Mouse (Mus musculus): ENCODE measurements around the gene Vstm4. TPM values are rescaled to one million over a fixed set of nuclear protein-coding genes. Genes with fewer than 3 reads are reported as not detected.
A peak's percentile ranks its signal among the peaks of the same experiment; 100 is the strongest.

Gene Vstm4
- polyA plus RNA-seq (2016; fragmentation: Nextera tagmentation; extraction: Ambion mirVana), result 1.9 and 2.2 TPM in 2 replicates

DNA sequence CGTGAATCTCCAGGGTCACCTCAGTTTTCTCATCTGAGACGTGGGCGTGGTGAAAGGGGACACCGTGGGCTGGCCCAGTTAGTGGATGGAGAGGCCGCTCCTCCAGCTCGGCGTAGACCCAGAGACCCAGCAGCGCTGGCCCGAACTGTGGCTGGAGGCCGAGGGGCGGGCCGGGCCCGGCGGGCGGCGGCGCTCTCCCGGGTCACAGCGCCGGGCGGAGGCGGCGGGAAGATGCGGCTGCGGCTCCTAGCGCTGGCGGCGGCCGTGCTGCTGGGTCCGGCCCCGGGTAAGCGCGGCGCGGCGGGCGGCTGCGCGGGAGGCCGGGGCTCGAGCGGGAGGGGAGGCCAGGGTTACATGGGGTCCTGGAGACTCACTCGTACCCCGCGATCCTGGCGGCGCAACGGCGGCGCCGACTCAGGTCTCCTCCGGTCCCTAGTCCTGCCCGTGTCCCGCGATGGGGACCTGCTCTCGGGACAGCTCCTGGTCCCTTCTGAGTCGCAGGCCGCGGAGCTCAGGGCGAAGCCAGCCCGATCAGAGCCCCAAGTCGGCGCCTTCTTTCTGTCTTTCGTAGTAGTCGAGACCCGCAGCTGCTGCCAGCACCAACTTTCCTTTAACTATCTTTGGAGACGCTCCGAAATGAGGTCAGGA lies at the start of gene Vstm4:
Gene Vstm4, plus strand, starts transcription at position 76 of the 648 bp plus-strand sequence.
- whole genome bisulfite sequencing, result under 1% methylated on average over 68 of the region's 68 CpGs
- DNase-seq (ENCODE audit: low spot score), result peak; percentile 73
- peak within 1 kb of the TSS; percentile 85 for H3K27ac ChIP-seq (replicated peaks)

DNA sequence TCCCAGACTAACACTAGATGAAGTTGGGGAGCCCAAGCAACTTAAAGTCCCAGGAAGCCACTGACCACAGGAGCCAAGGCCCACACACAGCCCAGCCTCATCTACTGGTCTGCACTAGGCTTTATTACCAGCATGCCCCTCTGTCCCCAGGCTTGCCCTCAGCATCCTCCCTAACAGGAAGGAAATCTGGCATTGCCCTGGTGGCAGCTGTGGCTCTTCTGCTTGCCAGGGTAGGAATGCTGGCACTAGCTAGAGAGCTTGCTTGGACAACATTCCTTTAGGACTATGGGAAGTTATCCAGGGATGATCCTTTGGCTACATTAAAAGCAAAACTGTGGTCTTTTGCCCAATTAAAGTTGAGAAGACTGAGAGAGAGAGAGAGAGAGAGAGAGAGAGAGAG lies 46.4 kb upstream of the Vstm4 start:
- no peak overlapping the region for H3K4me3 ChIP-seq
- DNase-seq (ENCODE audit: low spot score), result no peak

More for the DNA sequence above, at the start of gene Vstm4:
- no peaks in the 10 kb centered on the region for H3K9me3 ChIP-seq
- H3K27me3 ChIP-seq (replicated peaks; ENCODE audit: low read depth, poor library complexity, severe bottlenecking), result peaks cover 39% of the 10 kb centered on the region
- H3K36me3 ChIP-seq (replicated peaks), result no peaks in the 10 kb centered on the region
- peak within 1 kb of the TSS; percentile 71 for H3K4me3 ChIP-seq
- peaks cover 26% of the 10 kb centered on the region for H3K4me1 ChIP-seq

GRCm38 (mm10) chr14:32812429-32812828 lies 44.1 kb upstream of the Vstm4 start:
- Histone ChIP-seq H3K27me3 (replicated peaks; ENCODE audit: low read depth, poor library complexity, severe bottlenecking) (no peaks in the 10 kb centered on the region), H3K36me3 (replicated peaks) (no peaks in the 10 kb centered on the region), H3K4me1 (no peaks in the 10 kb centered on the region), H3K4me3 (no peak overlapping the region), H3K27ac (replicated peaks) (no peak overlapping the region), H3K9me3 (no peaks in the 10 kb centered on the region)
- whole genome bisulfite sequencing, result 79% methylated on average over 6 of the region's 6 CpGs
- no peak for DNase-seq (ENCODE audit: low spot score)

More for the DNA sequence above, 46.4 kb upstream of the Vstm4 start:
- H3K36me3 ChIP-seq (replicated peaks), result no peaks in the 10 kb centered on the region
- no peaks in the 10 kb centered on the region for H3K27me3 ChIP-seq (replicated peaks; ENCODE audit: low read depth, poor library complexity, severe bottlenecking)
- no peaks in the 10 kb centered on the region for H3K9me3 ChIP-seq
- no peak overlapping the region for H3K27ac ChIP-seq (replicated peaks)
- H3K4me1 ChIP-seq, result no peaks in the 10 kb centered on the region

GRCm38 (mm10) chr14:32814961-32815360 lies 41.6 kb upstream of the Vstm4 start:
- no peaks in the 10 kb centered on the region for H3K36me3 ChIP-seq (replicated peaks)
- no peak for DNase-seq (ENCODE audit: low spot score)
- no peak overlapping the region for H3K4me3 ChIP-seq
- no peaks in the 10 kb centered on the region for H3K27me3 ChIP-seq (replicated peaks; ENCODE audit: low read depth, poor library complexity, severe bottlenecking)
- H3K9me3 ChIP-seq, result no peaks in the 10 kb centered on the region
- WGBS, result 68% methylated on average over 4 of the region's 4 CpGs
- peaks cover 11% of the 10 kb centered on the region for H3K4me1 ChIP-seq
- H3K27ac ChIP-seq (replicated peaks), result no peak overlapping the region

DNA sequence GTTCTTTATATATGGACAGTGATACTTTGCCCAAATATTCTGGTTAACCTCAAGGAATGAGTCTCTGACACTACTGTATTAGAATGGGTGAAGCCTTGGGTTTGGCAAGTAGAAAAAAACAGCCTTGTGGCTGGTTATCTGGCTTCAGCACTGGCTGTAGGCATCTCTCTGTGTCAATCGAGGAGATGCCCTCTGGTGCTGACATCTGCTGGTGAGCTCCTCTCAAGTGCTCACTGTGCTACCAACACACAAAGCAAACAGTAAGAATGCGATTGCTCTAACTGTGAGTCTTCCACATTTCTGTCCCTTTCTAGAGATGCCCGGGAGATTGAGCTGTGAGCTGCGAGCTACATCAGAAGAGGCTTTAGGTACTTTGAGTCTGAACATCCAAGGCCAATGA lies 40.0 kb upstream of the Vstm4 start:
- 80% methylated on average over 4 of the region's 4 CpGs for WGBS
- no peak for DNase-seq (ENCODE audit: low spot score)

DNA sequence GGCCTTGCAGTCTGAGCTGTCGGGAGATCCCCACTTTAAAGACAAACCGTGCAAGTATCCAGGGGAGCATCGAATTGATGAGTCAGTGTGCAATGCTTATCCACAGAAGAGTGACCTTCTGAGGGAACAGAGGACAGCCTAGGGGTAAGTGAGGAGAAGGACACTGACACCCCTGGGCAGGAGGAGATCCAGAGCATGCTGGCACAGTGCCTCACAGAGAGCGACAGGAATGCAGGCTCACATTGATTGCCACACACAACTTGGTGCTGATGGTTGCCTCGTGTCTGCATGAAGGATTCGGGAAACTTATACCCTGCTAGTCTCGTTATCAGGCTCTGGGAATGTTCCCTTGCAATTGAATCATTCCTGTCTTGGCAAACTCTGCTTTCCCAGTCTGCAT lies 39.3 kb upstream of the Vstm4 start:
- Histone ChIP-seq H3K27me3 (replicated peaks; ENCODE audit: low read depth, poor library complexity, severe bottlenecking) (no peaks in the 10 kb centered on the region), H3K4me3 (no peak overlapping the region), H3K36me3 (replicated peaks) (no peaks in the 10 kb centered on the region), H3K9me3 (no peaks in the 10 kb centered on the region), H3K27ac (replicated peaks) (no peak overlapping the region), H3K4me1 (peaks cover 11% of the 10 kb centered on the region)
- 79% methylated on average over 7 of the region's 7 CpGs for WGBS
- no peak for DNase-seq (ENCODE audit: low spot score)

More for the DNA sequence above, 40.0 kb upstream of the Vstm4 start:
- Histone ChIP-seq H3K4me1 (peaks cover 11% of the 10 kb centered on the region), H3K9me3 (no peaks in the 10 kb centered on the region), H3K27ac (replicated peaks) (no peak overlapping the region), H3K4me3 (no peak overlapping the region), H3K27me3 (replicated peaks; ENCODE audit: low read depth, poor library complexity, severe bottlenecking) (no peaks in the 10 kb centered on the region), H3K36me3 (replicated peaks) (no peaks in the 10 kb centered on the region)

DNA sequence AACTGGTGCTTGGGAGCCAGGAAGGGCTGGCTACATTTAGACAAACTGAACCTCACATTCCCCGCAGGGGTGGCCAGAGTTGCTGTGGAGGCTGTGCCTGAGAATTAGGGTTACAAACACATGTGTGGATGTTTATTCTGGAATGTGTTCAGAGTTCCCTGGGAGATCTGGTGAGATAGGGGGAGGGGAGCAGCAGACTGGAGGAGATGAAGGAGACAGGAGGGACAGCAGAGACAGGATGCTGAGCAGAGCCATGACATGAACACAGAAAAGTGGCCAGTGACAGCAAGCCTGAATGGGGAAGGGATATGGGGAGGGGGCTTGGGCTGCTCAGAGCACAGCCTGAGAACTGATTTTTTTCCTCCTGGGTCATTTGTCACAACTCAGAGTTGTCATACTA lies 37.3 kb upstream of the Vstm4 start:
- Histone ChIP-seq H3K4me1 (peaks cover 17% of the 10 kb centered on the region), H3K27ac (replicated peaks) (no peak overlapping the region; the same call in 1 of the 2 replicates), H3K4me3 (no peak overlapping the region), H3K9me3 (no peaks in the 10 kb centered on the region), H3K27me3 (replicated peaks; ENCODE audit: low read depth, poor library complexity, severe bottlenecking) (no peaks in the 10 kb centered on the region), H3K36me3 (replicated peaks) (no peaks in the 10 kb centered on the region)
- 62% methylated on average over 1 of the region's 1 CpGs for WGBS
- no peak for DNase-seq (ENCODE audit: low spot score)

GRCm38 (mm10) chr14:32822812-32823211 lies 33.7 kb upstream of the Vstm4 start:
- Histone ChIP-seq H3K4me1 (peaks cover 46% of the 10 kb centered on the region), H3K4me3 (no peak overlapping the region), H3K36me3 (replicated peaks) (no peaks in the 10 kb centered on the region), H3K9me3 (no peaks in the 10 kb centered on the region), H3K27me3 (replicated peaks; ENCODE audit: low read depth, poor library complexity, severe bottlenecking) (no peaks in the 10 kb centered on the region), H3K27ac (replicated peaks) (no peak overlapping the region)
- DNase-seq (ENCODE audit: low spot score), result no peak
- 87% methylated on average over 4 of the region's 4 CpGs for WGBS

GRCm38 (mm10) chr14:32823861-32824260 lies 32.7 kb upstream of the Vstm4 start:
- Histone ChIP-seq H3K4me3 (no peak overlapping the region), H3K9me3 (no peaks in the 10 kb centered on the region), H3K27ac (replicated peaks) (no peak overlapping the region), H3K27me3 (replicated peaks; ENCODE audit: low read depth, poor library complexity, severe bottlenecking) (no peaks in the 10 kb centered on the region), H3K4me1 (peaks cover 55% of the 10 kb centered on the region), H3K36me3 (replicated peaks) (no peaks in the 10 kb centered on the region)
- no peak for DNase-seq (ENCODE audit: low spot score)
- 86% methylated on average over 3 of the region's 3 CpGs for WGBS

DNA sequence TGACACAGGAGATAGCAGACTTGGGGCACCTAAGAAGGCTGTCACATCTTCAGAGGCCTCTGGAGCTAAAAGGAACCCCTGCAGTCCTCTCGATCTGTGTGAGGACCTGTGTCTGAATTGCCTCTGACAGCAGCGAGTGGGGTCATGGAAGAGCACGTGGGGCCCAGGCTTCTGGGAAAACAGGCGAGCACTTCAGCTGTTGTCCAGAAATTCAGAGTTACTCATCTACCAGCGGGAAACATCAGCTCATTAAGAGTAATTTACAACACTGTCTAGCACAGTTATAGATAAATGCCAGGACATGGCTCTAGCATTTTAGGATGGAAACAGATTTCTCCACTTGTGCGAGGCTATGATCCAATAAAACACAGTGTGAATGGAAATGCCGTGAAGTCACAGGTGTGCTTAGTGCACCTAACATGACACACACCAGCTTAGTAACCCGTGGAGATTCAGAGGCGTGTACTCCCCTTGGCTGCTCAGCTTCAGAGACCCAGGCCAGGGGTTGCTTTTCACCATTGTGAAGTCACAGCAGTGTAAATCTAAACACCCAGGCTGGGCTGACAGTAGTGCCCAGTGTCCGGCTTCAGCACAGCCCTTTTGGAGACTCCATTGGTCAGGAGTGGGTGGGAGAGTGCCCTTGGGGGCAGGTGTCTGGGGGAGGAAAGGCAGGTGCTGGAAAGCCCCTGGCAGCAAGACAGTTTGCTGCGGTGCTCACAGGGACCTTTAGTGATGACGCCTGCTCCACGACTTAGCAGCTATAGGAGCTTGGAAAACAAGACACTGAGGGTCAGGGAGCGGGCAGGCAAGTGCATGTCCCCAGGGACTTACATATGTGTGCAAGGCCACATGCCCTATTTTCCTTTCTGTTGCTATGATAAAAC lies 32.0 kb upstream of the Vstm4 start:
- H3K36me3 ChIP-seq (replicated peaks), result no peaks in the 10 kb centered on the region
- peaks cover 48% of the 10 kb centered on the region for H3K4me1 ChIP-seq
- H3K4me3 ChIP-seq, result no peak overlapping the region
- DNase-seq (ENCODE audit: low spot score), result no peak
- WGBS, result 50% methylated on average over 14 of the region's 14 CpGs
- no peaks in the 10 kb centered on the region for H3K27me3 ChIP-seq (replicated peaks; ENCODE audit: low read depth, poor library complexity, severe bottlenecking)
- no peaks in the 10 kb centered on the region for H3K9me3 ChIP-seq
- no peak overlapping the region for H3K27ac ChIP-seq (replicated peaks)

GRCm38 (mm10) chr14:32825426-32826032 lies 31.0 kb upstream of the Vstm4 start:
- peak overlapping the region; percentile 21; the same call in 1 of the 2 replicates for H3K4me3 ChIP-seq

DNA sequence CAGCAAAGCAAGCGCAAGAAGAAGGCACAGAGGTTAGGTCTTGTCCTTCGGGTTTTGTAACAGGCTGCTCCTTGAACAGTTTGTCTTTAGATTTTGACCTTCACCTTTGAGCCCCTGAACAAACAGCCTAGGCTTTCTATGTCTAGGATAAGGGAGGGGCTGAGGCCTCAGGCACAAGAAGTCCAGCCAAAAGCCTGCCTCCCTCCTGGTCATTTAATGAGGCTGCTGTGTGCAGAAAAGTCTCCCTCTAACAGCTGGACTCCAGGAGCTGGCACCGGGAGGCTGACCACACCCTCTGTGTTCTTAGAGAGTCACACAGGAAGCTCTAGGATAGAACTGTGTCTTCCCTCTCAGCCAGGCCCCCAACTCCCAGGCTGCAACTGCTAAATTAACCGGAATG lies 29.4 kb upstream of the Vstm4 start:
- no peaks in the 10 kb centered on the region for H3K9me3 ChIP-seq
- H3K27ac ChIP-seq (replicated peaks), result no peak overlapping the region
- no peak for DNase-seq (ENCODE audit: low spot score)
- H3K27me3 ChIP-seq (replicated peaks; ENCODE audit: low read depth, poor library complexity, severe bottlenecking), result no peaks in the 10 kb centered on the region
- H3K4me3 ChIP-seq, result no peak overlapping the region
- WGBS, result 45% methylated on average over 4 of the region's 4 CpGs
- no peaks in the 10 kb centered on the region for H3K36me3 ChIP-seq (replicated peaks)
- H3K4me1 ChIP-seq, result peaks cover 45% of the 10 kb centered on the region

More at GRCm38 (mm10) chr14:32825426-32826032, 31.0 kb upstream of the Vstm4 start:
- DNase-seq (ENCODE audit: low spot score), result peak; percentile 83
- Histone ChIP-seq H3K4me1 (peaks cover 45% of the 10 kb centered on the region), H3K27me3 (replicated peaks; ENCODE audit: low read depth, poor library complexity, severe bottlenecking) (no peaks in the 10 kb centered on the region), H3K36me3 (replicated peaks) (no peaks in the 10 kb centered on the region), H3K27ac (replicated peaks) (peak overlapping the region; percentile 54; the same call in 1 of the 2 replicates), H3K9me3 (no peaks in the 10 kb centered on the region)
- 6% methylated on average over 11 of the region's 11 CpGs for WGBS
